Mouse (Mus musculus) lung, postnatal 4 days (tissue): ENCODE measurements around the gene Pten.
"Not testable (repeated sequence)": the region's sequence is repeated elsewhere in the genome, so short reads cannot be mapped to it uniquely, and the experiment has no call there.

Experiments used
- DNase-seq, 2 experiments: peaks; one replicate each; pipeline ENCODE4 v3.0.0; 2021

Gene Pten

GRCm38 (mm10) chr19:32755104-32755791 lies 2.0 kb upstream of the Pten start:
- no peak for DNase-seq

- DNase-seq, result peak; percentile 97
Observed at GRCm38 (mm10) chr19:32755792-32756635, 1.3 kb upstream of the Pten start.

GRCm38 (mm10) chr19:32756636-32756899 lies 729 bp upstream of the Pten start:
- no peak for DNase-seq

GRCm38 (mm10) chr19:32757831-32758792 lies 815 bp downstream of the Pten start:
- DNase-seq, result peak; percentile 65 to 66

- DNase-seq, result no peak
Observed at GRCm38 (mm10) chr19:32758793-32759161, 1.5 kb downstream of the Pten start.

- DNase-seq, result no peak
Observed at GRCm38 (mm10) chr19:32759357-32760024, 2.2 kb downstream of the Pten start.

GRCm38 (mm10) chr19:32760499-32760898 lies 3.2 kb downstream of the Pten start:
- no peak for DNase-seq

- no peak for DNase-seq
Observed at GRCm38 (mm10) chr19:32761162-32761561, 3.9 kb downstream of the Pten start.

- DNase-seq, result no peak
Observed at GRCm38 (mm10) chr19:32762493-32762892, 5.2 kb downstream of the Pten start.

GRCm38 (mm10) chr19:32778411-32778810 lies 21.1 kb downstream of the Pten start:
- no peak for DNase-seq

- DNase-seq, result no peak
Observed at GRCm38 (mm10) chr19:32779131-32779530, 21.8 kb downstream of the Pten start.

- no peak for DNase-seq
Observed at GRCm38 (mm10) chr19:32781305-32782071, 24.2 kb downstream of the Pten start.

- DNase-seq, result not testable (repeated sequence)
Observed at GRCm38 (mm10) chr19:32787388-32787787, 30.1 kb downstream of the Pten start.

GRCm38 (mm10) chr19:32788016-32788415 lies 30.7 kb downstream of the Pten start:
- not testable (repeated sequence) for DNase-seq

GRCm38 (mm10) chr19:32789535-32789934 lies 32.2 kb downstream of the Pten start:
- DNase-seq, result no peak

- DNase-seq, result peak; percentile 72 to 80
Observed at GRCm38 (mm10) chr19:32792610-32793009, 35.3 kb downstream of the Pten start.

GRCm38 (mm10) chr19:32793901-32794300 lies 36.6 kb downstream of the Pten start:
- DNase-seq, result no peak

- no peak for DNase-seq
Observed at GRCm38 (mm10) chr19:32800557-32800956, 43.3 kb downstream of the Pten start.

GRCm38 (mm10) chr19:32804703-32805102 lies 47.4 kb downstream of the Pten start:
- DNase-seq, result no peak

GRCm38 (mm10) chr19:32807610-32808009 lies 50.3 kb downstream of the Pten start:
- DNase-seq, result no peak

- no peak for DNase-seq
Observed at GRCm38 (mm10) chr19:32808690-32809089, 51.4 kb downstream of the Pten start.

- no peak for DNase-seq
Observed at GRCm38 (mm10) chr19:32809117-32809516, 51.8 kb downstream of the Pten start.
